Mouse (Mus musculus) right cerebral cortex, adult 2 months (tissue): ENCODE measurements around the gene Irs2.

Experiments used
- DNase-seq, 2 experiments: peaks; one replicate each; pipeline ENCODE4 v3.0.0; 2021 to 2022; ENCODE audit warnings: low spot score in 2 of 2

The Irs2 gene

DNA sequence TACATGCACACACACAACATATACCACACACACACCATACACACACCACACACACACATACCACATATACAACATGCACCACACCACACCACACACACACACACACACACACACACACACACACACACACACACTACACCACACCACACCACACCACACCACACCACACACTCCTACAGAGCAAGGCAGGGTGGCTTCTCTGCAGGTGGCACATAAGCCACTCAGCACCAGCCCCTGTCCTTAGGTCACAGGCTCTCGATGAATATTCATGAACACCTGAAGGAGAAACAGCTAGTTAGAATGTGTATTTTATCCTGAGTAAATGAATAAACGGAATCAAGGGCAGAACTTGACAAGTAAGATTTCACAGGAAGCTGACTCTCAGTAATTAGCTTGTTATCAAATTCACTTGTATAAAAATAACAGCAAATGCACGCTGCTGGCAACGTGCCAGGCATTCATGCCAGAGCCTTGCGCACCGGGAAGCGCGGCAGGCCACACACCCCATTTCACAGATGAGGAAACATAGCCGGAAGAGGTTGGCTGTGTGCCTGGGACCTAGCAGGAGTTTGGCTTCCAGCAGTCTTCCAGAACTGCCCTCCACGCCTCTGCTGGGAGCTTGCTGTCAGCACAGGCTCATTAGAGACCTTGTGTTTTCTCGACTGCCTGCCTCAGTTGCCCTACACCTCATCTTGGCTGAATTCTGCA, 54.8 kb downstream of the Irs2 start:
- peak; percentile 63 to 78 for DNase-seq

- DNase-seq: no peak
Observed at GRCm38 (mm10) chr8:10952706-10953105, 55.6 kb downstream of the Irs2 start.

DNA sequence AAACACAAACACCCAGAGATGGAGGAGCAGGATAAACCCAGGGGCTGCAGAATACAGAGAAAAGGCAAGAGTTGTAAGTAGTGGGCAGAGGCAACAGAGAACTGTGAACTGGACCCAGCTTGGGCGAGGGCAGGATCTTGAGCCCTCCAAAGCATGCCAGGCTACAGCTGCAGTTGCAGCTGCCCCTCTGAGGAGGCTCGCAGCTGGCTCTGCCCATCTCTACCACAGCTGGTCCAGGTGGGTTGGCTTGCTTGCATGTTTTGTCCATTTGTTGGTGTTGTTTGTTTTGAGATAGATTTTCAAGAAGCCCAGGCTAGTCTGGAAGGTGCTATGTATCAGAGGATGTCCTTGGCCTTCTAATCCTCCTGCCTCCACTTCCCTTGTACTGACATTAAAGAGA, 56.0 kb downstream of the Irs2 start:
- no peak for DNase-seq

GRCm38 (mm10) chr8:10951567-10951966, 56.7 kb downstream of the Irs2 start:
- no peak for DNase-seq

- peak; percentile 78 to 88 for DNase-seq
Observed at GRCm38 (mm10) chr8:10945939-10946740, 62.1 kb downstream of the Irs2 start.

DNA sequence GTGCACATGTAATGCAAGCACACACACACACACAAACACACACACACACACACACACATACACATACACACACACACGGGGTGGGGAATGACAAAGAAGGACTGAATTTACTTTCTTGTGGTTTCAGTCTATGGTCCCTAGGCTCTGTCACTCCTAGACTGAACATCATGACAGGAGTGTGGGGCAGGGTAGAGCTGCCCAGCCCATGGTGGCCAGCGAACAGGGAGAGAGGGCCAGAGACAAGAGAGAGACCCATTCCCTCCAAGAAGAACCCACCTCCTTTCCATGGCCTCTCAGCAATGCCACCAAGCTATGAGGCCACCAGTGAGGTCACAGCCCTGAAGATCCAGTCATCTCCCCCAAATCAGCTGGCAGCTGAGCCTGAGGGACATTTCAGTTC, 62.8 kb downstream of the Irs2 start:
- DNase-seq: no peak

DNA sequence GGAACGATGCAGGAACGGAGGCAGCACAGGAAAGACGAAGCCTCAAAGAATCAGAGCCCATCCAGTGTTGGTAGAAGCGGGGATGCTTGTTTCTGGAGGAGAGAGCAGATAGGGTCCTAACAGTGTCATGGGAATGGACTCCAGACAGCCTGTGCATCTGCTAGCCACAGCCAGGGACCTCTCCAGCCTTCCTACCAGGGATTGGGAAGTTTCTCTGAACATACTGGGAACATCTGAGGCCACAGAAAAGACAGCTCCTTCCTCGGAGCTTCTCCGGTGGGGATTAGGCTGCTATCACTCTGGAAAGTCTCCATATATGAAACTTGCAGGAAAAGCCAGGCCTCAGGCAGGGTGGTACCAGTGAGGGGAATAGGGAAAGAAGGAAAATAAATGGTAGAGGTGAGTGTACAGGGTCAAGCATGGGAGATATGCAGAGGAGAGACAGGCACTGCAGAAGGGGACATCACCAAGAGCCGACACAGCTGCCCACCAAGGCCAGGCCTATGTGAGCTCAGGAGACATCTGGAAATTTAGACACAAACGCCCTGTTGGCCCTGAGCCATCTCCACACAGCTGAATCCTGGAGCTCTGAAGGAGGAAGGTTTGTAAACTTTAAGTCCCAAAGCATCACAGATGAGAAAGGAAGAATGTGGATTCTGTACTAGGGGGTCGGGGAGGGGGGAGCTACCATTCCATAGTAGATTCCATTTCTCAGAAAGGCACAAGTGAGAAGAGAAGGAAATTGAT, 64.8 kb downstream of the Irs2 start:
- DNase-seq: no peak

- no peak for DNase-seq
Observed at GRCm38 (mm10) chr8:10939883-10940282, 68.4 kb downstream of the Irs2 start.

DNA sequence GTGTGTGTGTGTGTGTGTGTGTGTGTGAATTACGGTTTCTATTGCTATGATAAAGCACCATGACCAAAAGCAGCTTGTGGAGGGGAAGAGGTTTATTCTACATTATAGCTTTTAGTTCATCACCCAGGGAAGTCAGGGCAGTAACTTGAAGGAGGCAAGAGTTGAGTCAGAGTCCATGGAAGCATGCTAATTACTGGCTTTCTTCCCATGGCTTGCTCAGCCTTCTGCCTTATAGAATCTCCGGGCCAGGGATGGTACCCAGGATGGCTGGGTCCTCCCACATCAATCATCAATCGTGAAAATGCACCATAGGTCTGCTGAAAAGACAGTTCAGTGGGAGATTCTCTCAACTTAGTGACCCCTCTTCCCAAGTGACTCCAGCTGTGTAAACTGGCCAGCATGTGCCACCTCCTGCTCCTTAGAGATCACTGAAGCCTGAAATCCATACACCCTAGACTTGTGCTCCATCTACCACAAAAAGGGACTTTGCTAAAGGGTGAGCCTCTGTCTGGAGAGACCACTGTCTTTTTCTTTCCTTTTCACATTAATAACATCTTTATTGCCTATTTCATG, 69.0 kb downstream of the Irs2 start:
- DNase-seq: no peak

DNA sequence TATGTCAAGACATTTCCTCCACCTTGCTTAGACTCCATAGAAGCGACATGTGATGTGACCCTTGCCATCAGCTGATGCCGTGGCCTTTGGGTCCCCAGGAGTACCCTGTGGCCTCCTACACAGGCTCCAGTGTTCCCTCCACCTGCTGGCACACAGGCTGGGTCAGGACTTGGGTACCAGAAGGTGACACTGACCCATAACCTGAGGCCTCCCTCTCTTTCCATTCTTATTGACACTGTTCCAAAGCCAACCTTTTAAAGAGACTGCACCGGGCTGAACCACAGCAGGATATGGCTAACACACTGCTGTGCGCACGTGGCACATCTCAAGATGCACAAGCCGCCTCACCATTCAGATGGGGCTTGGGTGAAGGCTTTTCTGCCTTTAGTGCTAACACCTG, 70.0 kb downstream of the Irs2 start:
- no peak for DNase-seq

- DNase-seq: no peak
Observed at GRCm38 (mm10) chr8:10936646-10937045, 71.6 kb downstream of the Irs2 start.

DNA sequence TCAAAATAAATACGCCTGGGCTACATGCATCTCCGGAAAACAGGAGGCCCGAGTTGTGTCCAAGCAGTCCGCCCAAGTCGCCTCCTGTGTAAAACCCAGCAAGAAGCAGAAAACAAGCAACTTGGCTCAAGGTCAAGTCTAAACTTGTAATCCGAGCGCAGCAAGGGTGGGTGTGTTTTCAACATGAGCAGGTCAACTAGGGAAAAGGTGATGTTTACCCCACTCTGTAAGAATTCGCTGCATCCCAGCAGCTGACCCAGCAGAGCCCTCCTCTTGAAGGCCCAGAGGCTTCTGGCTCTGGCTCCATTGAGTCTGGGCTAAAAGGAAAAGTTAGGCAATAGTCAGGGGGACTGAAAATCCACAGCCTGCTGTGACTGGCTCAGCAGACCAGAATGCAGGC, 73.0 kb downstream of the Irs2 start:
- no peak for DNase-seq
